Mouse (Mus musculus): ENCODE results near the gene Xk. TPM values are rescaled to one million over a fixed set of nuclear protein-coding genes. Genes with fewer than 3 reads are reported as not detected.
"Not testable (repeated sequence)": the region's sequence is repeated elsewhere in the genome, so short reads cannot be mapped to it uniquely, and the experiment has no call there.

Gene Xk
- total RNA-seq, 2 experiments from 2014 or later, result 1.5 TPM

GRCm38 (mm10) chrX:9316457-9316856 is 43.9 kb downstream of the Xk start:
- DNase-seq, result not testable (repeated sequence)

GRCm38 (mm10) chrX:9327954-9328353 is 55.4 kb downstream of the Xk start:
- DNase-seq, result not testable (repeated sequence)

- not testable (repeated sequence) for DNase-seq
These were observed 59.9 kb downstream of the Xk start for GRCm38 (mm10) chrX:9332366-9332962.

GRCm38 (mm10) chrX:9333035-9333434 is 60.5 kb downstream of the Xk start:
- DNase-seq, result peak; percentile 51 to 64

GRCm38 (mm10) chrX:9334996-9335395 is 62.4 kb downstream of the Xk start:
- not testable (repeated sequence) for DNase-seq

GRCm38 (mm10) chrX:9350327-9350726 is 77.8 kb downstream of the Xk start, which contains the start of gene H2al1k:
H2al1k (plus strand) TSS chrX:9350627.
- not testable (repeated sequence) for DNase-seq

Other genes starting within 250 kb of the Xk start
- not detected for gene Fthl17e, start 239.3 kb upstream of the Xk start, total RNA-seq (2021)
- not detected for gene Fthl17f, start 209.7 kb upstream of the Xk start, total RNA-seq (2021)
- not detected for gene 4930402K13Rik, start 168.2 kb upstream of the Xk start, total RNA-seq (2021)
- gene Lancl3, start 72.9 kb upstream of the Xk start, total RNA-seq (2021), result 1 to 10 TPM; 1.9 to 5.4 TPM
- gene Gm14862, start 15.9 kb upstream of the Xk start, total RNA-seq (2021), result not detected
- under 1 TPM in 1 of 2 experiments, not detected in 1; 0.86 TPM for gene H2al1m, start 11.0 kb downstream of the Xk start, total RNA-seq (2021)
- gene H2al1k, start 77.9 kb downstream of the Xk start, total RNA-seq (2021), result not detected
- 10 to 100 TPM; 12.7 to 13.7 TPM for gene Cybb, start 215.0 kb downstream of the Xk start, total RNA-seq (2021)

All from adrenal gland, postnatal 36 days (tissue).